Mouse (Mus musculus) adrenal gland, adult 18-20 months (tissue): ENCODE measurements at regions not wholly inside any gene's neighbourhood (a gene's known extent, or its start where the extent isn't known, plus 50 kb on each side); places are given as distances from the start of the nearest gene placed in this dataset.

Source experiments
- DNase-seq, 2 experiments: peaks; one replicate each; pipeline ENCODE4 v3.0.0; 2021 to 2022; ENCODE audit warnings: low spot score in 2 of 2

GRCm38 (mm10) chr3:130978986-130979642 lies 131.2 kb upstream of the Lef1 start:
- DNase-seq = no peak

GRCm38 (mm10) chr3:130977921-130978700 lies 132.2 kb upstream of the Lef1 start:
- DNase-seq = no peak

- no peak for DNase-seq
These were observed 134.1 kb upstream of the Lef1 start for GRCm38 (mm10) chr3:130976206-130976605.

GRCm38 (mm10) chr3:130975291-130975690 lies 135.0 kb upstream of the Lef1 start:
- no peak for DNase-seq

GRCm38 (mm10) chr3:130972126-130972525 lies 138.1 kb upstream of the Lef1 start:
- DNase-seq = peak; percentile 7 to 31

- no peak for DNase-seq
These were observed 145.0 kb upstream of the Lef1 start for GRCm38 (mm10) chr3:130965275-130965674.

GRCm38 (mm10) chr3:130964088-130964487 lies 146.2 kb upstream of the Lef1 start:
- no peak for DNase-seq

- no peak for DNase-seq
These were observed 146.6 kb upstream of the Lef1 start for GRCm38 (mm10) chr3:130963625-130964024.

- no peak for DNase-seq
These were observed 147.4 kb upstream of the Lef1 start for GRCm38 (mm10) chr3:130962701-130963472.

GRCm38 (mm10) chr3:130962151-130962633 lies 148.1 kb upstream of the Lef1 start:
- no peak for DNase-seq

- no peak for DNase-seq
These were observed 148.6 kb upstream of the Lef1 start for GRCm38 (mm10) chr3:130961704-130962103.

GRCm38 (mm10) chr3:130955958-130956357 lies 154.3 kb upstream of the Lef1 start:
- DNase-seq = no peak

GRCm38 (mm10) chr3:130951381-130951780 lies 158.9 kb upstream of the Lef1 start:
- no peak for DNase-seq

- no peak for DNase-seq
These were observed 159.4 kb upstream of the Lef1 start for GRCm38 (mm10) chr3:130950872-130951271.

GRCm38 (mm10) chr3:130947880-130948279 lies 162.4 kb upstream of the Lef1 start:
- DNase-seq = no peak

- no peak for DNase-seq
These were observed 163.0 kb upstream of the Lef1 start for GRCm38 (mm10) chr3:130947277-130947606.

- DNase-seq = no peak
These were observed 163.5 kb upstream of the Lef1 start for GRCm38 (mm10) chr3:130946576-130947276.

GRCm38 (mm10) chr3:130945861-130946449 lies 164.3 kb upstream of the Lef1 start:
- DNase-seq = peak; percentile 31 to 41

GRCm38 (mm10) chr3:130945396-130945795 lies 164.9 kb upstream of the Lef1 start:
- DNase-seq = no peak

- no peak for DNase-seq
These were observed 166.0 kb upstream of the Lef1 start for GRCm38 (mm10) chr3:130944241-130944640.
